Mouse (Mus musculus) MEL (cell line): ENCODE measurements around the gene Spem2.

Source experiments
- CTCF ChIP-seq, 3 experiments: IDR thresholded peaks in 2 of 3; conservative IDR thresholded peaks in 1 of 3; 2 replicates each; pipeline ENCODE4 v1.5.1; 2011 to 2012; ENCODE audit warnings: low read length in 3 of 3, low read depth in 2 of 3, mild to moderate bottlenecking in 2 of 3, improper control_type of control experiment in 1 of 3, inconsistent platforms in 1 of 3, mixed read lengths in 1 of 3, moderate library complexity in 1 of 3; ENCODE audit not compliant: control insufficient read depth in 1 of 3, insufficient read depth in 1 of 3, poor library complexity in 1 of 3, severe bottlenecking in 1 of 3
- E2F4 ChIP-seq: IDR thresholded peaks from 2 replicates; pipeline ENCODE4 v1.6.1; 2011; ENCODE audit warnings: low read depth, low read length, improper control_type of control experiment, borderline replicate concordance
- ELF1 ChIP-seq: IDR thresholded peaks from 2 replicates; pipeline ENCODE4 v1.6.1; 2014; ENCODE audit warnings: low read depth, mild to moderate bottlenecking, inconsistent platforms, low read length, improper control_type of control experiment, moderate library complexity
- GATA1 ChIP-seq: IDR thresholded peaks from 2 replicates; pipeline ENCODE4 v1.6.1; 2011; ENCODE audit warnings: low read depth, low read length, improper control_type of control experiment
- JUND ChIP-seq: IDR thresholded peaks from 2 replicates; pipeline ENCODE4 v1.6.1; 2011; ENCODE audit warnings: low read depth, mild to moderate bottlenecking, improper control_type of control experiment, low read length
- MEF2A ChIP-seq: IDR thresholded peaks from 2 replicates; pipeline ENCODE4 v1.6.1; 2014; ENCODE audit warnings: low read depth, mild to moderate bottlenecking, inconsistent platforms, low read length, improper control_type of control experiment; ENCODE audit not compliant: poor library complexity, insufficient replicate concordance, severe bottlenecking; ENCODE audit errors: extremely low read depth
- MXI1 ChIP-seq: IDR thresholded peaks from 2 replicates; pipeline ENCODE4 v1.6.1; 2011; ENCODE audit warnings: mild to moderate bottlenecking, low read depth, low read length, improper control_type of control experiment
- POLR2A ChIP-seq, 2 experiments: IDR thresholded peaks; 2 replicates each; pipeline ENCODE4 v1.6.1; 2011 to 2012; ENCODE audit warnings: low read length in 2 of 2, mild to moderate bottlenecking in 2 of 2, control low read depth in 1 of 2, improper control_type of control experiment in 1 of 2, low read depth in 1 of 2, moderate library complexity in 1 of 2; ENCODE audit not compliant: control insufficient read depth in 1 of 2, insufficient read depth in 1 of 2, poor library complexity in 1 of 2
- POLR2AphosphoS5 ChIP-seq: IDR thresholded peaks from 2 replicates; pipeline ENCODE4 v1.6.1; 2012; ENCODE audit warnings: low read depth, borderline replicate concordance, mild to moderate bottlenecking, inconsistent platforms, low read length, moderate library complexity, mixed read lengths
- SIN3A ChIP-seq: IDR thresholded peaks from 2 replicates; pipeline ENCODE4 v1.6.1; 2012; ENCODE audit warnings: low read length, improper control_type of control experiment, inconsistent platforms
- TAL1 ChIP-seq: IDR thresholded peaks from 2 replicates; pipeline ENCODE4 v1.6.1; 2012; ENCODE audit warnings: mild to moderate bottlenecking, inconsistent platforms, low read length, moderate library complexity, mixed read lengths
- UBTF ChIP-seq: IDR thresholded peaks from 2 replicates; pipeline ENCODE4 v1.6.1; 2012; ENCODE audit warnings: low read depth, mild to moderate bottlenecking, inconsistent platforms, low read length, improper control_type of control experiment, moderate library complexity, borderline replicate concordance; ENCODE audit not compliant: insufficient read depth
- USF1 ChIP-seq: IDR thresholded peaks from 2 replicates; pipeline ENCODE4 v1.6.1; 2014; ENCODE audit warnings: low read depth, mild to moderate bottlenecking, inconsistent platforms, low read length, improper control_type of control experiment, moderate library complexity

- TF ChIP-seq TAL1 (no peak), MEF2A (no peak), POLR2A (IDR thresholded peaks at IDR 0.05; ENCODE audit: control insufficient read depth in 1 of 2, insufficient read depth in 1 of 2, low read depth in 1 of 2, low read length in 2 of 2, poor library complexity in 1 of 2) (no peak), CTCF (IDR thresholded peaks at IDR 0.05 in 2 of 3, conservative IDR thresholded peaks at IDR 0.05 in 1 of 3; ENCODE audit: control insufficient read depth in 1 of 3, insufficient read depth in 1 of 3, low read depth in 2 of 3, low read length in 3 of 3, poor library complexity in 1 of 3, severe bottlenecking in 1 of 3) (peak in 2 of 3 experiments; percentile 29 to 31; a peak in 3 of 6 replicates), E2F4 (no peak), UBTF (no peak), SIN3A (no peak), POLR2AphosphoS5 (no peak), USF1 (no peak), GATA1 (no peak), MXI1 (no peak), ELF1 (no peak), JUND (no peak)
Observed at GRCm38 (mm10) chr11:69815155-69815554, 3.1 kb downstream of the Spem2 start, which contains the start of gene Gm39566.
